Mouse (Mus musculus): Measurements from ENCODE around the gene Mrpl37.

The Mrpl37 gene

GRCm38 (mm10) chr4:107067151-107067840, 628 bp upstream of the Mrpl37 start:
- peak; percentile 79 for DNase-seq (ENCODE audit: low read depth, low spot score)

GRCm38 (mm10) chr4:107064394-107065098, 2.1 kb downstream of the Mrpl37 start:
- DNase-seq (ENCODE audit: low read depth, low spot score): no peak

GRCm38 (mm10) chr4:107063214-107063613, 3.5 kb downstream of the Mrpl37 start:
- DNase-seq (ENCODE audit: low read depth, low spot score): no peak

GRCm38 (mm10) chr4:107061560-107061959, 5.1 kb downstream of the Mrpl37 start:
- no peak for DNase-seq (ENCODE audit: low read depth, low spot score)

GRCm38 (mm10) chr4:107058781-107059180, 7.9 kb downstream of the Mrpl37 start:
- DNase-seq (ENCODE audit: low read depth, low spot score): no peak

- no peak for DNase-seq (ENCODE audit: low read depth, low spot score)
These were observed 8.3 kb downstream of the Mrpl37 start for GRCm38 (mm10) chr4:107058346-107058745.

GRCm38 (mm10) chr4:107056088-107056487, 10.6 kb downstream of the Mrpl37 start:
- DNase-seq (ENCODE audit: low read depth, low spot score): no peak

GRCm38 (mm10) chr4:107052962-107053553, 13.6 kb downstream of the Mrpl37 start:
- DNase-seq (ENCODE audit: low read depth, low spot score): no peak

- DNase-seq (ENCODE audit: low read depth, low spot score): no peak
These were observed 14.8 kb downstream of the Mrpl37 start for GRCm38 (mm10) chr4:107051889-107052288.

GRCm38 (mm10) chr4:107048568-107049162, 18.0 kb downstream of the Mrpl37 start:
- no peak for DNase-seq (ENCODE audit: low read depth, low spot score)

- DNase-seq (ENCODE audit: low read depth, low spot score): no peak
These were observed 18.9 kb downstream of the Mrpl37 start for GRCm38 (mm10) chr4:107047806-107048205.

GRCm38 (mm10) chr4:107045188-107045587, 21.5 kb downstream of the Mrpl37 start:
- no peak for DNase-seq (ENCODE audit: low read depth, low spot score)

GRCm38 (mm10) chr4:107042304-107042703, 24.4 kb downstream of the Mrpl37 start:
- DNase-seq (ENCODE audit: low read depth, low spot score): no peak

GRCm38 (mm10) chr4:107039270-107039669, 27.4 kb downstream of the Mrpl37 start:
- peak; percentile 25 for DNase-seq (ENCODE audit: low read depth, low spot score)

GRCm38 (mm10) chr4:107038303-107038702, 28.4 kb downstream of the Mrpl37 start:
- DNase-seq (ENCODE audit: low read depth, low spot score): no peak

GRCm38 (mm10) chr4:107036985-107037384, 29.7 kb downstream of the Mrpl37 start:
- DNase-seq (ENCODE audit: low read depth, low spot score): no peak

GRCm38 (mm10) chr4:107035689-107036088, 31.0 kb downstream of the Mrpl37 start:
- no peak for DNase-seq (ENCODE audit: low read depth, low spot score)

GRCm38 (mm10) chr4:107026451-107026850, 40.2 kb downstream of the Mrpl37 start:
- DNase-seq (ENCODE audit: low read depth, low spot score): peak; percentile 40

GRCm38 (mm10) chr4:107025369-107025768, 41.3 kb downstream of the Mrpl37 start:
- no peak for DNase-seq (ENCODE audit: low read depth, low spot score)

GRCm38 (mm10) chr4:107024899-107025298, 41.8 kb downstream of the Mrpl37 start:
- DNase-seq (ENCODE audit: low read depth, low spot score): no peak

- DNase-seq (ENCODE audit: low read depth, low spot score): no peak
These were observed 45.2 kb downstream of the Mrpl37 start for GRCm38 (mm10) chr4:107021464-107021863.

- DNase-seq (ENCODE audit: low read depth, low spot score): no peak
These were observed 46.2 kb downstream of the Mrpl37 start for GRCm38 (mm10) chr4:107020287-107021000.
